Mouse (Mus musculus): ENCODE results near the gene Raf1.

GRCm38 (mm10) chr6:115701302-115701701 lies 24.9 kb upstream of the Raf1 start:
- TF ChIP-seq CTCF (IDR thresholded peaks at IDR 0.05; ENCODE audit: insufficient read depth, low read depth, low read length) (no peak), POLR2A (IDR thresholded peaks at IDR 0.05; ENCODE audit: insufficient read depth, low read depth, low read length) (no peak)
